Mouse (Mus musculus) myocyte (in vitro differentiated cells): ENCODE results near the gene Abhd14b.

Source experiments
- CEBPB ChIP-seq: IDR thresholded peaks from 2 replicates; pipeline ENCODE4 v1.6.1; 2011; ENCODE audit warnings: mild to moderate bottlenecking, moderate library complexity; ENCODE audit not compliant: poor library complexity, insufficient read depth, severe bottlenecking
- POLR2A ChIP-seq: IDR thresholded peaks from one replicate; pipeline ENCODE4 v1.6.1; 2011; ENCODE audit warnings: low read depth, mild to moderate bottlenecking, control low read depth, moderate library complexity; ENCODE audit not compliant: insufficient read length
- POLR2AphosphoS2 ChIP-seq: IDR thresholded peaks from one replicate; pipeline ENCODE4 v1.6.1; 2011; ENCODE audit warnings: low read depth, control low read depth; ENCODE audit not compliant: insufficient read length
- USF1 ChIP-seq: IDR thresholded peaks from one replicate; pipeline ENCODE4 v1.6.1; 2011; ENCODE audit warnings: low read depth, mild to moderate bottlenecking, control low read depth, moderate library complexity

DNA sequence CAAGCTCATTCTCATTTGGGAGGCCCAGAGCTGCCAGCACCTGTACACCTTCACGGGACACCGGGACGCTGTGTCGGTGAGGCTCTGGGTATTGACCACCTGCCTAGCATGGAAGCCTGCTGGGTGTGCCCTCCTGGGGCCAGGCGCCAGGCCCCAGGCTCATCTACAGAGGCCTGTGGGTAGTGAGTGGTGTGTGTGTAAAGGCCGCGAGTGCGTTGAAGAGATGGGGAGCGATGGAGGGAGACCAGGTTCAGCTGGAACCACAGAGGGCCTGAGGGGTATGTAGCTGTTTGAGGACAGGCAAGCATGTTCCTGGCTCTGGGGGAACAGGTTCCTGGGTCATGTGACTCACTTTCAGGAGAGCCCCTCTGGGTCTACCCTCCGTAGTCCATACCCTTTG, 35.9 kb downstream of the Abhd14b start:
- no peak for TF ChIP-seq POLR2A
- TF ChIP-seq POLR2AphosphoS2 = no peak
- TF ChIP-seq CEBPB = no peak
- no peak for TF ChIP-seq USF1
